Mouse (Mus musculus): ENCODE measurements around the gene Opn4. TPM values are rescaled to one million over a fixed set of nuclear protein-coding genes. Genes with fewer than 3 reads are reported as not detected.

The Opn4 gene
- polyA plus RNA-seq, 1 experiment from 2014 or later: not detected

DNA sequence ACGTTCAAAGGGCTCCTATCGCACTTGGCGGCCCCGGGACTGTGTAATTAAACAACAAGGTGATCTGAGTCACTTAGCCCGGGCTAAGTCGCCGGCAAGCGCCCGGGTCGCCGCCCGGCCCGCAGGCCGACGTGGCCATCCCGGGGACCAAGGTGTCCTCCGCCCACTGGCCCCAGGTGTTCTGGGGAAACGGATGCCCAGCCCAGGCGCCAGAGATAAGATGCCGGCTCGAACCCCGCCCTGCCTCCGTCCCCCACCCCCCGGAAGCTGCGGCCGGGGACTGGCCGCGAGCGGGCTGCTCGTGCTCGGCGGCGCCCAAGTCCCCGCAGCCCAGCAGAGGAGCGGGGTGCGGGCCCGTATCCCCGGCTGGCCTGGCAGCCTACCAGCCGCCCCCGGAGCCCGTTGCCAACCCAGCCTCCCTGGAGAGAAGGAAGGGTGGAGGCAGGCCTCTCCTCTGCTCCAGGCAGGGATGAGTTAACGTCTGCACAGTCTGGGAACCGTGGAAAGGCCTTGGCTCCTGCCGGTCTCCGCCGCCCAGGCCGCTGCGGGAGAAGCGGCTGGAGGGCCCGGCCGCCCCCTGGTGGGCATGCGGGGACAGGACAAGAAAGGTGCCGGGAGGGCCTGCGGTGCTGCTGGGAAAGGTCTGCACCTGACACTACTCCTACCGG is 50.8 kb downstream of the Opn4 start:
- peak overlapping the region; percentile 90 for H3K9ac ChIP-seq (replicated peaks)
- H3K4me1 ChIP-seq: peaks cover 9% of the 10 kb centered on the region
- H3K27me3 ChIP-seq: no peaks in the 10 kb centered on the region
- peak; percentile 97 for ATAC-seq (replicated peaks)
- peak overlapping the region; percentile 85 for H3K4me3 ChIP-seq
- under 1% methylated on average over 55 of the region's 55 CpGs for WGBS
- H3K36me3 ChIP-seq: no peaks in the 10 kb centered on the region
- peak overlapping the region; percentile 77 for H3K4me2 ChIP-seq (replicated peaks)
- peak overlapping the region; percentile 85 for H3K27ac ChIP-seq (replicated peaks)
- H3K9me3 ChIP-seq: no peaks in the 10 kb centered on the region

DNA sequence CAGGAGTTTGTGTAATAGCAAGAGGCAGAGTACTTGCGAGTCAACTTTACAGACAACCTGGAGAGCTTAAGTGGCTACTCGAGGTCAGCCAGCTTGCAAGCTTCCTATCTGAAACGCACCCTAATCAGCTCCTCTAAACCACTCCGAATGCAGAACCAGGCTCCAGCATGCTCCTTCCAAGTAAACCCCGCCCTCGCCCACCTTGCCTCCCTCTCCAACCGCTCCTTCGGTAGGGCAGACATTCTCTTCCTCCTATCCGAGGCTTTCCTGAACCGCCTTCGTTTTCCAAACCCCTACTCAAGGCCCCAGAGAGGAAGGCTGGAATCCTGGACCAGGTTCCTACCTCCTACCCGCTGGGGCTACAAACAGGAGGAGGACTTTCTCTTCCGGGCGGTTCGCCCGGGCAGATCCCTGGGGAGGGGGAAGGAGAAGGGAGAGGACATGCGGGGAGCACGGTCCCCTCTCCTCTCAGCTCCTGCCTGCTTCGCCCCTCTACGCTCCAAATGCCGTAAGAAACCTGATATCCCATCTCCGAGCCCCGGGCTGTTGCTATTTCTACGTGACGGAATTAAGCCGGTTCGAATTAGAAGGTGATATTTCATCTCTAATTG is 51.4 kb downstream of the Opn4 start:
- peak overlapping the region; percentile 85 for H3K27ac ChIP-seq (replicated peaks)
- H3K4me2 ChIP-seq (replicated peaks): peak overlapping the region; percentile 77
- ATAC-seq (replicated peaks): peak; percentile 68
- no peaks in the 10 kb centered on the region for H3K9me3 ChIP-seq
- peak overlapping the region; percentile 90 for H3K9ac ChIP-seq (replicated peaks)
- no peaks in the 10 kb centered on the region for H3K27me3 ChIP-seq
- peaks cover 9% of the 10 kb centered on the region for H3K4me1 ChIP-seq
- H3K4me3 ChIP-seq: peak overlapping the region; percentile 85
- under 1% methylated on average over 27 of the region's 27 CpGs for WGBS
- H3K36me3 ChIP-seq: no peaks in the 10 kb centered on the region

DNA sequence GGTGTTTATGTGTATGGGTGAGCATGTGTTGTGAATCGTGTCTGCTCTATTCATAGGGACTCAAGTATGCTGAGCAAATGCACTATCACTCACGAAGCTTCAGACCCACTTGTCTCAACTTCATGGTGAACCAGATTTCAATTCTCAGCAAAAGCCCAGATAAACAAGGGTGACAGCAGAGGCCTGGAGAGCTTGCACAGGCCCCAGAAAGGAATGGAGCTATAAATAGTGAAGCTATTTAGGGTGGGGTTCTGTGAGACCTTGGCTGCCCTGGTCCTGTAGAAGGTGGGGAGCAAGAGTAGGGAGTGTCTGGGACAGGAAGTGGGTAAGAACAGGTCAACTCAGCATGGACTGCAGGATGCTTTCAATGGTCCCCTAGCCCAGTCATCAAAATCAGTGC is 55.4 kb downstream of the Opn4 start:
- H3K9me3 ChIP-seq: no peaks in the 10 kb centered on the region
- no peak overlapping the region for H3K4me2 ChIP-seq (replicated peaks)
- 77% methylated on average over 2 of the region's 2 CpGs for WGBS
- no peak overlapping the region for H3K27ac ChIP-seq (replicated peaks)
- no peak for ATAC-seq (replicated peaks)
- peaks cover 8% of the 10 kb centered on the region for H3K4me1 ChIP-seq
- no peaks in the 10 kb centered on the region for H3K36me3 ChIP-seq
- H3K4me3 ChIP-seq: no peak overlapping the region
- no peaks in the 10 kb centered on the region for H3K27me3 ChIP-seq
- no peak overlapping the region for H3K9ac ChIP-seq (replicated peaks)

DNA sequence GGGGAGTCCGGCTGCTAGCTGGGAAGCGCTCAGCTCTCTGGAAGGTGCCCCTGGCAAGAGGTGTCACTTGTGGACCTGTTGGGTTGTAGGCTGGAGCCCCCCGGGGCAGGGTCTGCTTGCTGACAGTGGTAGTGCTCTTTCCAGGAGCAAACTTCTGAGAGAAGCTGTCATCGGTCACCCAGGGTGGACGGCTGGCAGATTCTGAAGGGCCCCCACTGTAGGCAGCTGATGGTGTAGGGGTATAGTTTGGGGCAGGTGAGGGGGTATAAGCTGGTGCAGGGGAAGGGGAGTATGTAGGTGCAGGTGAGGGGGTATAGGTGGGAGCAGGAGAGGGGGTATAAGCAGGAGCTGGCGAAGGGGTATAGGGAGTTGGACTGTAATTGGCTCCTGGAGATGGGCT is 55.9 kb downstream of the Opn4 start:
- H3K4me1 ChIP-seq: peaks cover 6% of the 10 kb centered on the region
- ATAC-seq (replicated peaks): no peak
- no peak overlapping the region for H3K4me2 ChIP-seq (replicated peaks)
- no peaks in the 10 kb centered on the region for H3K9me3 ChIP-seq
- H3K36me3 ChIP-seq: no peaks in the 10 kb centered on the region
- no peak overlapping the region for H3K9ac ChIP-seq (replicated peaks)
- H3K4me3 ChIP-seq: no peak overlapping the region
- WGBS: 87% methylated on average over 6 of the region's 6 CpGs
- H3K27me3 ChIP-seq: no peaks in the 10 kb centered on the region
- no peak overlapping the region for H3K27ac ChIP-seq (replicated peaks)

DNA sequence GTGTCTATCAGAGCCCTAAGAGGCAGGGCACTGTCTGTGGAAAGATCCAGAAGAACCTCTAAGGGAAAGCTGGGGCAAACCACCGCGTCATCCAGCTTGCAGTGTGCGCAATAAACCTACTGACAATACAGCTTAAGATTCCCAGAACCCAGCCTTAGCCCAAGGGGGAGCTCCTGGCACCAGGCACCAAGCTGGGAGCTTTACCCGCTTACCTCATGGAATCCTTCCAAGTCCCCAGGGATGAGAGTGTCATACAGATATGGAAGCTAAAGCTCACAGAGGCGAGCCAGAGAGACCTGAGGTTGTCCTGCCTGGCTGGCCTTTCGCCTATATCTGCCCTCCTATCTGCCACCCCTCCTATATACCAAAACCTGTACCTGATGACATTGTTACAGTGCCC is 56.3 kb downstream of the Opn4 start:
- WGBS: 64% methylated on average over 6 of the region's 6 CpGs
- Histone ChIP-seq H3K27me3 (no peaks in the 10 kb centered on the region), H3K9ac (replicated peaks) (no peak overlapping the region), H3K4me2 (replicated peaks) (no peak overlapping the region), H3K9me3 (no peaks in the 10 kb centered on the region), H3K27ac (replicated peaks) (no peak overlapping the region), H3K4me3 (no peak overlapping the region), H3K36me3 (no peaks in the 10 kb centered on the region), H3K4me1 (peaks cover 6% of the 10 kb centered on the region)
- no peak for ATAC-seq (replicated peaks)

DNA sequence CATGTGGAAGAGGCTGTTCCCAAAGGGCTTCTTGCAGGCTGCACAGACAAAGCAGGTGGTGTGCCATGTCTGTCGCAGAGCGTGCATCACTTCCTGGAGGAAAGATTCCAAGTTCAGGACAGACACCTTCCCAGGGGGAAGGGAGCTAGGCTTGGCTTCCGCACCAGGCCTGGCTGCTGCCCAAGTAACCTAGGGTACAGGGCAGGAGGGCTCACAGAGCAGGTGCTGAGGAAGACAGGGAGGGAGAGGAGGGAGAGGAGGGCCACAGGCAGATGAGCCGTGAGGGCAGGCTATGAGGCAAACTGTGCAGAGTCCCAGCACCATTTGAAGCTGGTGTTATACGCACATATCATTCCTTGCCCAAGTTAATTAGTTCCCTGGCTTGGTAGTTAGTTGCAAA is 58.0 kb downstream of the Opn4 start:
- no peak overlapping the region for H3K27ac ChIP-seq (replicated peaks)
- H3K4me3 ChIP-seq: no peak overlapping the region
- no peak overlapping the region for H3K4me2 ChIP-seq (replicated peaks)
- no peak overlapping the region for H3K9ac ChIP-seq (replicated peaks)
- no peaks in the 10 kb centered on the region for H3K36me3 ChIP-seq
- H3K4me1 ChIP-seq: no peaks in the 10 kb centered on the region
- no peaks in the 10 kb centered on the region for H3K9me3 ChIP-seq
- no peak; the same call in 1 of the 2 replicates for ATAC-seq (replicated peaks)
- no peaks in the 10 kb centered on the region for H3K27me3 ChIP-seq
- WGBS: 68% methylated on average over 5 of the region's 5 CpGs

DNA sequence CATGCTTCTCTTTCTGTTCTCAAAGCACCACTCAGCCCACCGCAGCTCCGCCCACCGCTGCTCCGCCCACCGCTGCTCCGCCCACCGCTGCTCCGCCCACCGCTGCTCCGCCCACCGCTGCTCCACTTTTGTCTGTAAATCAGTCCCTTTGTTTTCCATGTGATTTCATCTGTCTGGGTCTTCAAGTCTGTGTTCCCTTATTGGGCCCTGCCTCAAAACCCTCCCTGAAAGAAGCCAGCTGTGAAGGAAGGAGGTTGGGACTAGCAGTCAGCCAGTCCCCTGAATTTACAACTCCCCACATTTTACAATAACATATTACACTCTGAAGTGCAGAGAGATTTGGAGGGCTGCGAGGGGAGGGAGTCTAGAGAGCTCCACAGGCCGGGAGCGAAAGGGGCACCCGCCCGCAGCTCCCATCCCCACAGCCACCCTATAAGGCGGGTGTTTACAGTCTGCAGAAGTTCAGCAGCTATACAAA is 59.2 kb downstream of the Opn4 start:
- Histone ChIP-seq H3K36me3 (no peaks in the 10 kb centered on the region), H3K9ac (replicated peaks) (no peak overlapping the region), H3K4me3 (no peak overlapping the region), H3K4me1 (no peaks in the 10 kb centered on the region), H3K9me3 (no peaks in the 10 kb centered on the region), H3K27ac (replicated peaks) (no peak overlapping the region), H3K4me2 (replicated peaks) (no peak overlapping the region), H3K27me3 (no peaks in the 10 kb centered on the region)
- 0 out of 2 replicates have a peak, but pooled peaks have one; percentile 11 for ATAC-seq (replicated peaks)
- WGBS: 9% methylated on average over 17 of the region's 17 CpGs

Other genes with a start within 250 kb of the Opn4 start
- not detected in 2 replicates for gene Fam25c, start 244.7 kb downstream of the Opn4 start, polyA plus RNA-seq (2015; fragmentation: Nextera tagmentation; extraction: Ambion mirVana)
- gene Sncg, start 225.4 kb downstream of the Opn4 start, polyA plus RNA-seq (2015; fragmentation: Nextera tagmentation; extraction: Ambion mirVana): 1.9 and 2.9 TPM in 2 replicates
- 4.2 and 4.3 TPM in 2 replicates for gene Mmrn2, start 224.7 kb downstream of the Opn4 start, polyA plus RNA-seq (2015; fragmentation: Nextera tagmentation; extraction: Ambion mirVana)
- gene Bmpr1a, start 96.8 kb downstream of the Opn4 start, polyA plus RNA-seq (2015; fragmentation: Nextera tagmentation; extraction: Ambion mirVana): 23.4 and 24.7 TPM in 2 replicates
- gene 9230112D13Rik, start 77.3 kb downstream of the Opn4 start, polyA plus RNA-seq (2015; fragmentation: Nextera tagmentation; extraction: Ambion mirVana): not detected in 2 replicates
- 0.46 and 0.60 TPM in 2 replicates for gene Ldb3, start 11.5 kb downstream of the Opn4 start, polyA plus RNA-seq (2015; fragmentation: Nextera tagmentation; extraction: Ambion mirVana)
- gene Wapl, start 73.8 kb upstream of the Opn4 start, polyA plus RNA-seq (2015; fragmentation: Nextera tagmentation; extraction: Ambion mirVana): 21.6 and 22.3 TPM in 2 replicates
- 3.1 and 4.1 TPM in 2 replicates for gene Grid1, start 220.0 kb upstream of the Opn4 start, polyA plus RNA-seq (2015; fragmentation: Nextera tagmentation; extraction: Ambion mirVana)